Mouse (Mus musculus) liver, embryonic 12.5 days (tissue): ENCODE data around the gene Mroh3. TPM values are rescaled to one million over a fixed set of nuclear protein-coding genes. Genes with fewer than 3 reads are reported as not detected.

ENCODE experiments used
- ATAC-seq: fragments of 200-750 bp; cut with Nextera tagmentation; 2 replicates; pipeline ENCODE4 v1.8.0; 2017; ENCODE audit warnings: moderate number of reproducible peaks, mild to moderate bottlenecking, moderate library complexity
- H3K27ac ChIP-seq: fragments of 300-500 bp; sonication (generic); 2 replicates; pipeline ENCODE4 v1.5.1; 2016; ENCODE audit warnings: mild to moderate bottlenecking
- H3K27me3 ChIP-seq: fragments of 300-500 bp; sonication (generic); replicated peaks from 2 replicates; pipeline ENCODE4 v1.6.1; 2016; ENCODE audit warnings: mild to moderate bottlenecking, moderate library complexity
- H3K36me3 ChIP-seq: fragments of 300-500 bp; sonication (generic); 2 replicates; pipeline ENCODE4 v1.6.1; 2016; ENCODE audit warnings: mild to moderate bottlenecking, moderate library complexity
- H3K4me1 ChIP-seq: fragments of 300-500 bp; sonication (generic); 2 replicates; pipeline ENCODE4 v1.6.1; 2016
- H3K4me2 ChIP-seq: fragments of 300-500 bp; sonication (generic); 2 replicates; pipeline ENCODE4 v1.6.1; 2016; ENCODE audit warnings: mild to moderate bottlenecking, moderate library complexity
- H3K4me3 ChIP-seq: fragments of 300-500 bp; sonication (generic); 2 replicates; pipeline ENCODE4 v1.5.1; 2016; ENCODE audit warnings: mild to moderate bottlenecking, moderate library complexity
- H3K9ac ChIP-seq: fragments of 300-500 bp; sonication (generic); 2 replicates; pipeline ENCODE4 v1.6.1; 2016; ENCODE audit warnings: mild to moderate bottlenecking, moderate library complexity
- H3K9me3 ChIP-seq: fragments of 300-500 bp; sonication (generic); replicated peaks from 2 replicates; pipeline ENCODE4 v1.6.1; 2016; ENCODE audit warnings: mild to moderate bottlenecking, moderate library complexity
- WGBS: fragments of 180-500 bp; shearing (Covaris S2); methylation state at CpG from one replicate; pipeline ENCODE4 v1.1.7; 2016; ENCODE audit not compliant: insufficient replicate concordance; 5-methylcytosine and 5-hydroxymethylcytosine counted together
- polyA plus RNA-seq: library from polyadenylated mRNA; unstranded; fragments of >200 nt; fragmentation: Nextera tagmentation; extraction: Ambion mirVana; gene quantifications from 2 replicates; pipeline ENCODE4 v1.2.1, GENCODE M21; 2016

Gene Mroh3
- polyA plus RNA-seq = not detected in 2 replicates

GRCm38 (mm10) chr1:136212803-136213202 is at the start of gene Mroh3:
Gene Mroh3 (minus strand): TSS chr1:136212828.
- peaks cover 16% of the 10 kb centered on the region; the same call in 1 of the 2 replicates for H3K27me3 ChIP-seq
- H3K4me1 ChIP-seq = no peaks in the 10 kb centered on the region
- H3K36me3 ChIP-seq = no peaks in the 10 kb centered on the region
- H3K4me2 ChIP-seq = no peak within 1 kb of the TSS
- 24% methylated on average over 3 of the region's 3 CpGs for WGBS
- H3K9me3 ChIP-seq = no peaks in the 10 kb centered on the region
- no peak for ATAC-seq
- no peak within 1 kb of the TSS for H3K9ac ChIP-seq
- no peak within 1 kb of the TSS for H3K4me3 ChIP-seq
- no peak within 1 kb of the TSS for H3K27ac ChIP-seq

- WGBS = 10% methylated on average over 27 of the region's 28 CpGs
- Histone ChIP-seq H3K27ac (no peak within 1 kb of the TSS), H3K4me2 (peak within 1 kb of the TSS; percentile 67)
These were observed 48.1 kb upstream of the Mroh3 start, which contains the start of gene Gpr25 for GRCm38 (mm10) chr1:136260635-136261238. Gene Gpr25 (minus strand): TSS chr1:136260873.

GRCm38 (mm10) chr1:136259893-136260634 is 47.4 kb upstream of the Mroh3 start:
- Histone ChIP-seq H3K9me3 (no peaks in the 10 kb centered on the region), H3K4me2 (peak overlapping the region; percentile 67), H3K27ac (no peak overlapping the region), H3K4me1 (0 out of 2 replicates have a peak, but pooled peaks cover 13% of the 10 kb centered on the region), H3K36me3 (no peaks in the 10 kb centered on the region), H3K27me3 (peaks cover 93% of the 10 kb centered on the region), H3K9ac (no peak overlapping the region), H3K4me3 (peak overlapping the region; percentile 49)
- WGBS = 3% methylated on average over 95 of the region's 95 CpGs
- peak; percentile 53; the same call in 1 of the 2 replicates for ATAC-seq

More at GRCm38 (mm10) chr1:136260635-136261238, 48.1 kb upstream of the Mroh3 start, which contains the start of gene Gpr25:
- no peaks in the 10 kb centered on the region for H3K36me3 ChIP-seq
- H3K9ac ChIP-seq = no peak within 1 kb of the TSS
- H3K4me3 ChIP-seq = peak within 1 kb of the TSS; percentile 49
- no peaks in the 10 kb centered on the region for H3K9me3 ChIP-seq
- ATAC-seq = 0 out of 2 replicates have a peak, but pooled peaks have one; percentile 7
- H3K27me3 ChIP-seq = peaks cover 89% of the 10 kb centered on the region
- 0 out of 2 replicates have a peak, but pooled peaks cover 9% of the 10 kb centered on the region for H3K4me1 ChIP-seq

GRCm38 (mm10) chr1:136259543-136259892 is 46.9 kb upstream of the Mroh3 start:
- H3K9me3 ChIP-seq = no peaks in the 10 kb centered on the region
- H3K4me1 ChIP-seq = 0 out of 2 replicates have a peak, but pooled peaks cover 14% of the 10 kb centered on the region
- peaks cover 92% of the 10 kb centered on the region for H3K27me3 ChIP-seq
- no peaks in the 10 kb centered on the region for H3K36me3 ChIP-seq
- H3K9ac ChIP-seq = no peak overlapping the region
- no peak for ATAC-seq
- H3K4me2 ChIP-seq = peak overlapping the region; percentile 67
- peak overlapping the region; percentile 49 for H3K4me3 ChIP-seq
- no peak overlapping the region for H3K27ac ChIP-seq
- 4% methylated on average over 16 of the region's 16 CpGs for WGBS

- peaks cover 85% of the 10 kb centered on the region for H3K27me3 ChIP-seq
- H3K27ac ChIP-seq = no peak overlapping the region
- H3K36me3 ChIP-seq = no peaks in the 10 kb centered on the region
- H3K9ac ChIP-seq = no peak overlapping the region
- no peak for ATAC-seq
- no peak overlapping the region for H3K4me2 ChIP-seq
- H3K4me1 ChIP-seq = 0 out of 2 replicates have a peak, but pooled peaks cover 14% of the 10 kb centered on the region
- no peaks in the 10 kb centered on the region for H3K9me3 ChIP-seq
- no peak overlapping the region for H3K4me3 ChIP-seq
- WGBS = 57% methylated on average over 9 of the region's 9 CpGs
These were observed 45.9 kb upstream of the Mroh3 start for GRCm38 (mm10) chr1:136258495-136258894.

GRCm38 (mm10) chr1:136255657-136256056 is 43.0 kb upstream of the Mroh3 start:
- 35% methylated on average over 8 of the region's 8 CpGs for WGBS
- no peak overlapping the region for H3K4me2 ChIP-seq

GRCm38 (mm10) chr1:136255174-136255573 is 42.5 kb upstream of the Mroh3 start:
- Histone ChIP-seq H3K27me3 (peaks cover 52% of the 10 kb centered on the region), H3K4me1 (0 out of 2 replicates have a peak, but pooled peaks cover 8% of the 10 kb centered on the region), H3K27ac (no peak overlapping the region), H3K4me2 (no peak overlapping the region), H3K9me3 (no peaks in the 10 kb centered on the region), H3K9ac (no peak overlapping the region), H3K36me3 (no peaks in the 10 kb centered on the region), H3K4me3 (no peak overlapping the region)
- WGBS = 10% methylated on average over 6 of the region's 6 CpGs
- no peak for ATAC-seq

More at GRCm38 (mm10) chr1:136255657-136256056, 43.0 kb upstream of the Mroh3 start:
- H3K27ac ChIP-seq = no peak overlapping the region
- no peak overlapping the region for H3K4me3 ChIP-seq
- ATAC-seq = no peak
- no peaks in the 10 kb centered on the region for H3K36me3 ChIP-seq
- H3K9ac ChIP-seq = no peak overlapping the region
- H3K27me3 ChIP-seq = peaks cover 56% of the 10 kb centered on the region
- no peaks in the 10 kb centered on the region for H3K9me3 ChIP-seq
- 0 out of 2 replicates have a peak, but pooled peaks cover 13% of the 10 kb centered on the region for H3K4me1 ChIP-seq

- no peak for ATAC-seq
- Histone ChIP-seq H3K27ac (no peak overlapping the region), H3K27me3 (peaks cover 50% of the 10 kb centered on the region), H3K36me3 (no peaks in the 10 kb centered on the region), H3K4me1 (0 out of 2 replicates have a peak, but pooled peaks cover 6% of the 10 kb centered on the region), H3K9ac (no peak overlapping the region), H3K9me3 (no peaks in the 10 kb centered on the region), H3K4me3 (no peak overlapping the region), H3K4me2 (no peak overlapping the region)
- 66% methylated on average over 10 of the region's 10 CpGs for WGBS
These were observed 42.0 kb upstream of the Mroh3 start for GRCm38 (mm10) chr1:136254503-136255065.

- Histone ChIP-seq H3K9me3 (no peaks in the 10 kb centered on the region), H3K36me3 (no peaks in the 10 kb centered on the region), H3K4me1 (0 out of 2 replicates have a peak, but pooled peaks cover 6% of the 10 kb centered on the region), H3K27me3 (peaks cover 39% of the 10 kb centered on the region), H3K27ac (no peak overlapping the region), H3K4me2 (no peak overlapping the region), H3K9ac (no peak overlapping the region), H3K4me3 (no peak overlapping the region)
- 8% methylated on average over 2 of the region's 2 CpGs for WGBS
- no peak for ATAC-seq
These were observed 40.8 kb upstream of the Mroh3 start for GRCm38 (mm10) chr1:136253472-136253871.

- H3K9me3 ChIP-seq = no peaks in the 10 kb centered on the region
- H3K4me2 ChIP-seq = no peak overlapping the region
- ATAC-seq = no peak
- no peaks in the 10 kb centered on the region for H3K4me1 ChIP-seq
- WGBS = 16% methylated on average over 5 of the region's 5 CpGs
- no peak overlapping the region for H3K27ac ChIP-seq
- no peaks in the 10 kb centered on the region for H3K36me3 ChIP-seq
- no peak overlapping the region for H3K9ac ChIP-seq
- peaks cover 4% of the 10 kb centered on the region; the same call in 1 of the 2 replicates for H3K27me3 ChIP-seq
- no peak overlapping the region for H3K4me3 ChIP-seq
These were observed 37.0 kb upstream of the Mroh3 start for GRCm38 (mm10) chr1:136249662-136250061.

- no peak overlapping the region for H3K4me3 ChIP-seq
- no peak for ATAC-seq
- peaks cover 4% of the 10 kb centered on the region; the same call in 1 of the 2 replicates for H3K27me3 ChIP-seq
- H3K27ac ChIP-seq = no peak overlapping the region
- no peaks in the 10 kb centered on the region for H3K9me3 ChIP-seq
- no peak overlapping the region for H3K4me2 ChIP-seq
- WGBS = 66% methylated on average over 5 of the region's 5 CpGs
- no peaks in the 10 kb centered on the region for H3K36me3 ChIP-seq
- no peaks in the 10 kb centered on the region for H3K4me1 ChIP-seq
- no peak overlapping the region for H3K9ac ChIP-seq
These were observed 34.8 kb upstream of the Mroh3 start for GRCm38 (mm10) chr1:136247393-136247792.

GRCm38 (mm10) chr1:136244469-136244868 is 31.8 kb upstream of the Mroh3 start:
- H3K9me3 ChIP-seq = no peaks in the 10 kb centered on the region
- H3K9ac ChIP-seq = no peak overlapping the region
- no peaks in the 10 kb centered on the region; the same call in 1 of the 2 replicates for H3K27me3 ChIP-seq
- no peak overlapping the region for H3K4me2 ChIP-seq
- WGBS = 63% methylated on average over 4 of the region's 5 CpGs
- H3K27ac ChIP-seq = no peak overlapping the region
- H3K4me3 ChIP-seq = no peak overlapping the region
- no peaks in the 10 kb centered on the region for H3K4me1 ChIP-seq
- ATAC-seq = no peak
- H3K36me3 ChIP-seq = no peaks in the 10 kb centered on the region
